Mouse (Mus musculus): ENCODE measurements around the gene Rhebl1. TPM values are rescaled to one million over a fixed set of nuclear protein-coding genes. Genes with fewer than 3 reads are reported as not detected.

Rhebl1 gene
- polyA plus RNA-seq, 1 experiment from 2014 or later, result 5.9 TPM

DNA sequence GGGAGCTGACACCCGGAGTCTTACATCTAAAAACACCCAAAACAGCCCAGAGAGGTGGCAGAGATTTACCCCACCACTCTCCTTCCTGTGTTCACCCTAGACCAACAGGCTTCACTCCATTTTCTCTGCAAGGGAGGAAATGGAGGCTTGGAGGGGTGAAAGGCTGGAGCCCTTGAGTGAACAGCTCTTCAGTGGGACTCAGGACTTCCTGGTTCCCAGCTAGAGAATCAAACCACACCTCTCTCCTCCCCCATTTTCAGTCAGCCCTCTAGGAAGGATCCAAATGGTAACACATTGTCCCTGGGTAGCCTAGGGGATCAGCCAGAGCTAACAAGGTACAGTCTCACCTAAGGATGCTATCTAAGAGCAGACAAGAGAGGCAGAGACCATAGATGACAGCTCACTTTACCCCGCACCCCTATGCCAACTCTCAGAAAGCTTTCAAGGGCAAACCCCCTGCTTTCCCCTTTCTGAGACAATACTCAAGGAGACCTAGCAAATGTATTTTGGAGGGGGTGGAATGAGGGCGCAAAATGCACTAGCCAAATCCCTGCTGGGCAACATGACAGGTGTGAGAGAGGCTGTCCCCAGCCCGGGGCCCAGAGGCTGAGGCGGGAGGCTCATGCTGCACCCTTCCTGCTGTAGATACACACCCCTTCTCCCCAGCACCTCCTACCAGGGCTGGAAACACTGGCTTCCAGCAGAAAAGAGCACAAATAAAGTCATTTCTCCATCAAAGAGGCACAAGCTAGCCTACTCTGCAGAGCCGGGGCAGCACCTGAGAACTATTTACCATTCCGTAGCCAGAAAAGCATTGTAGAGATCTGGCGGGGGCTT is 24.8 kb downstream of the Rhebl1 start:
- Histone ChIP-seq H3K4me1 (replicated peaks) (peaks cover 40% of the 10 kb centered on the region), H3K4me2 (peak overlapping the region; percentile 94), H3K27me3 (no peaks in the 10 kb centered on the region), H3K27ac (peak overlapping the region; percentile 96), H3K36me3 (peaks cover 20% of the 10 kb centered on the region), H3K4me3 (peak overlapping the region; percentile 63), H3K9me3 (replicated peaks) (no peaks in the 10 kb centered on the region), H3K9ac (peak overlapping the region; percentile 92)
- no peak for ATAC-seq (replicated peaks; ENCODE audit: insufficient number of reproducible peaks, insufficient read depth, low FRiP score, low read depth)
- WGBS, result 6% methylated on average over 8 of the region's 8 CpGs

DNA sequence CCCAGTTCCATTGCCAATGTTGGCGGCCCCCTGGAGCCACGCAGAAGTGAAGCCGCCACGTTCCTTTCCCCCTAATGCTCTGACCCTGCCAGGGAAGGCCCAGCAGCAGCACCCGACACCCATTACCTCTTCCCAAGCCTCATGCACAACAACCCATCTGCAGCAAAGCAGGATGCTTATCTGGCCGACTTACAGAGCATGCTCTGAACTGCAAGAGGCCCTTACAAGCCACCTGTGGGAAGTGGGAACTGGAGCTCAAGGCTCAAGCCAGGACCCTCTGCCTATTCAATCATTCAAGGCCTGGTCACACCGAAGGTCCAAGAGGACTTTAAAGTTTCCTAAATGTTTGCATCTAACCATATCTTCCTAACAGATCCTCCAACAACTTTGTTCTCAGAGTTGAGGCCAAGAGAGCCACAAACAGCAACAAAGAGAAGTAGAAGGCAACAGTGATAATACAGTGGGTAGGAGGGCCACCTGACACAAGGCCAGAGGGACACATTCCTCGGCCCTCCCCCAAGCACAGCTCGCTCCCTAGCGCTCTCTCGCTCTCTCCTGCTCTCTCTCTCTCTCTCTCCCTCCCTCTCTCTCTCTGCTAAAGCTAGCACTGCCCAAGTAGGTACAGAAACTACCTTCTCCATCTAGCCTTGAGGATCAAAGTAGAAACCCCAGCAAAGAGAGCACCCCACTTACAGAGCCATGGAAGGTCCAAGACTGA is 25.8 kb downstream of the Rhebl1 start:
- Histone ChIP-seq H3K4me3 (peak overlapping the region; percentile 63), H3K27me3 (no peaks in the 10 kb centered on the region), H3K27ac (peak overlapping the region; percentile 96), H3K4me1 (replicated peaks) (peaks cover 40% of the 10 kb centered on the region), H3K4me2 (peak overlapping the region; percentile 94), H3K36me3 (peaks cover 30% of the 10 kb centered on the region), H3K9me3 (replicated peaks) (no peaks in the 10 kb centered on the region), H3K9ac (peak overlapping the region; percentile 92)
- ATAC-seq (replicated peaks; ENCODE audit: insufficient number of reproducible peaks, insufficient read depth, low FRiP score, low read depth), result no peak
- 25% methylated on average over 11 of the region's 11 CpGs for WGBS

DNA sequence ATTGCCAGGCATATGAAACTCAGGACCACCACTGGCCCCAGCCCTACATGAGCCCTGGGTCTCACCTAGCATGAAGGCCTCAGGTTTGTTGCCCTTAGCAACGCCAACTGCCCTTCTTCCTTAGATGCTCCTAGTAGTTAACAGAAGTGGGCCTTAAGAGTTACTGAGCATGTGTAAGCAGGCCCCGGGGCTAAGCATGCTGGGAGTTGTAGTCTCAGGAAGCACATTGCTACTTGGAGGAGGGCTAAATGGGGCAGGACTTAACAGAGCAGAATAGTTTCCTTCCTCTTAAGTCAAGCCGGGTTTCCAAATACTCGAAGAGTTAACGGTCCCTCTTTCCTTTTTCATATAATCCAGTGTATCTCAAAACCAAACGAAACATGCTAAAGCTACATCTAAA is 27.0 kb downstream of the Rhebl1 start:
- peaks cover 42% of the 10 kb centered on the region for H3K36me3 ChIP-seq
- H3K9ac ChIP-seq, result 0 out of 2 replicates have a peak overlapping the region, but pooled peaks have one; percentile 11
- no peaks in the 10 kb centered on the region for H3K9me3 ChIP-seq (replicated peaks)
- WGBS, result 49% methylated on average over 6 of the region's 6 CpGs
- peak overlapping the region; percentile 94 for H3K4me2 ChIP-seq
- H3K27me3 ChIP-seq, result no peaks in the 10 kb centered on the region
- peak overlapping the region; percentile 63; the same call in 1 of the 2 replicates for H3K4me3 ChIP-seq
- peaks cover 34% of the 10 kb centered on the region for H3K4me1 ChIP-seq (replicated peaks)
- ATAC-seq (replicated peaks; ENCODE audit: insufficient number of reproducible peaks, insufficient read depth, low FRiP score, low read depth), result no peak
- H3K27ac ChIP-seq, result peak overlapping the region; percentile 96

DNA sequence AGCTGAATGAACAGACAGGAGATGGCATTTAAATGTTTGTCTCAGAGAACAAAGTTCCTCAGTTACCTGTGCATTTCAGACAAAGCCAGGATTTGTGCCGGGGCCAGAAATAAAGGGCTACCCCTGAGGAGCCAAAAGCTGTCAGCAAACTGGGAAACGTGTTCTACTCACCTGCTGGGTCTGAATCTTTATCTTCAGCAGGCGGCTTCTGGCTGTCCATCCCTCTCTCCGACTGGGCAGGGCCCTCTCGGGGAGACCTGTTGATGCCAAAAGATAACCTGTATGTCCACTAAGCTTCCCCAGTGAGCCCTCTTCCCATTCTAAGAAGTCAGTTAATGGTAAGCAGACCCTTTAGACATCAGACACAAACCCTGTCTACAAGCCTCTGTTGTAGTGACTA is 27.8 kb downstream of the Rhebl1 start:
- Histone ChIP-seq H3K9ac (no peak overlapping the region), H3K4me3 (no peak overlapping the region), H3K4me1 (replicated peaks) (peaks cover 34% of the 10 kb centered on the region), H3K36me3 (peaks cover 51% of the 10 kb centered on the region), H3K27me3 (no peaks in the 10 kb centered on the region), H3K9me3 (replicated peaks) (no peaks in the 10 kb centered on the region), H3K4me2 (no peak overlapping the region), H3K27ac (no peak overlapping the region)
- WGBS, result 70% methylated on average over 5 of the region's 5 CpGs
- no peak for ATAC-seq (replicated peaks; ENCODE audit: insufficient number of reproducible peaks, insufficient read depth, low FRiP score, low read depth)

DNA sequence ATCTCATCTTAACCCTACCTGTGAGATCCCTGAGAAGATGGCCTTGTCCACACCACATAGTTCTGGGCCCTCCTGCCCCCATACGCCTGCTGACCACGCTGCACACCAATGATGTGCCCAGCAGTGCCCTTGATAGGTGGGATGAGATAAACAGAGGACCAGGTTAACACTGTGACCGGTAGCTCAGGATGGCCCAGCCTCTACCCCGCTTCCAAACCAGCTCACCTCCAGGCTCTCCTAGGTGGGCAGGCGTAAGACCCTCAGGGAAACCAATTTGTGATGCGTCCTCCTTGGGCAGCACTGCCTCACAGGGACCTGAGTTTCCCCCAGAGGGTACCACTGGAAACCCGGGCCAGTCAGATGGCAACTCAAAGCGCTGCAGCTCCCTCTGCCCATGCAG is 28.6 kb downstream of the Rhebl1 start:
- H3K27ac ChIP-seq, result no peak overlapping the region
- H3K9me3 ChIP-seq (replicated peaks), result no peaks in the 10 kb centered on the region
- no peaks in the 10 kb centered on the region for H3K27me3 ChIP-seq
- no peak overlapping the region for H3K9ac ChIP-seq
- no peak overlapping the region for H3K4me3 ChIP-seq
- no peak for ATAC-seq (replicated peaks; ENCODE audit: insufficient number of reproducible peaks, insufficient read depth, low FRiP score, low read depth)
- H3K4me2 ChIP-seq, result no peak overlapping the region
- peaks cover 58% of the 10 kb centered on the region for H3K36me3 ChIP-seq
- 96% methylated on average over 8 of the region's 8 CpGs for WGBS
- peaks cover 34% of the 10 kb centered on the region for H3K4me1 ChIP-seq (replicated peaks)

DNA sequence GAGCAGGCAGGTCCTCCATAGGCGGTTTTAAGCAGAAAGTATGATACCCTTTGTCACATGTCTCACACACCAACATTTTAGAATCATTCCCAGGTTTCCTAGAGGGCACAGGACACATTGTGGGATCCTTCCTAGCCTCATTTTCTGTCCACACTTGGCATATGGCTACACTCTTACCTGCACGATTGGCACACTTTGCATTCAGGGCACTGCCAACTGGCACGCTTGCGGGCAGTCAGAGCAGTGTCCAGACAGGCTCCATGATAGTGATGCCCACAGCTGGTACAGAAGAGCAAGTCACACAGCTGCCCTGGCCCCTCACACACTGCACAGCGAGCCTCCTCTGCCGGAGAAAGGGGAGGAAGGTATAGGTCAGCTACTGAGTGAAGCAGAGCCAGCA is 29.4 kb downstream of the Rhebl1 start:
- peaks cover 33% of the 10 kb centered on the region for H3K4me1 ChIP-seq (replicated peaks)
- H3K9ac ChIP-seq, result no peak overlapping the region
- H3K4me2 ChIP-seq, result no peak overlapping the region
- H3K36me3 ChIP-seq, result peaks cover 66% of the 10 kb centered on the region
- no peak overlapping the region for H3K27ac ChIP-seq
- H3K4me3 ChIP-seq, result no peak overlapping the region
- no peaks in the 10 kb centered on the region for H3K27me3 ChIP-seq
- no peak for ATAC-seq (replicated peaks; ENCODE audit: insufficient number of reproducible peaks, insufficient read depth, low FRiP score, low read depth)
- 94% methylated on average over 6 of the region's 6 CpGs for WGBS
- H3K9me3 ChIP-seq (replicated peaks), result no peaks in the 10 kb centered on the region

DNA sequence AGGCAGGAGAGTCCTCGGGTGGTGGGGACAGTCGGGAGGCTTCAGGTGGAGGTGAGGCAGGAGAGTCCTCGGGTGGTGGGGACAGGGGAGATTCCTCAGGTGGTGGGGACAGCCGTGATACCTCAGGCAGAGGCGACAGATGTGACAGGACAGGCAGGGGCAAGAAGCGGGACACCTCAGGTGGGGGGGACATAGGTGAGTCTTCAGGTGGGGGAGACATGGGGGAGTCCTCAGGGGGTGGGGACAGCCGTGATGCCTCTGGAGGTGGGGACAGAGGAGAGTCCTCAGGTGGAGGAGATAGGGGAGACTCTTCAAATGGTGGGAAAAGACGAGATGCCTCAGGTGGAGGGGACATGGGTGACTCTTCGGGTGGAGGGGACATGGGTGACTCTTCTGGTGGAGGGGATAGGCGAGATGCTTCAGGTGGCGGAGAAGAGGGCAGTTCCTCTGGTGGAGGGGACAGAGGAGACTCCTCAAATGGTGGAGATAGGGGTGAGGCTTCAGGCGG is 30.8 kb downstream of the Rhebl1 start:
- H3K9me3 ChIP-seq (replicated peaks), result no peaks in the 10 kb centered on the region
- H3K4me2 ChIP-seq, result no peak overlapping the region
- 90% methylated on average over 12 of the region's 12 CpGs for WGBS
- no peak overlapping the region for H3K9ac ChIP-seq
- H3K27me3 ChIP-seq, result no peaks in the 10 kb centered on the region
- peaks cover 19% of the 10 kb centered on the region for H3K4me1 ChIP-seq (replicated peaks)
- H3K4me3 ChIP-seq, result no peak overlapping the region
- no peak overlapping the region for H3K27ac ChIP-seq
- ATAC-seq (replicated peaks; ENCODE audit: insufficient number of reproducible peaks, insufficient read depth, low FRiP score, low read depth), result no peak
- H3K36me3 ChIP-seq, result peaks cover 79% of the 10 kb centered on the region

DNA sequence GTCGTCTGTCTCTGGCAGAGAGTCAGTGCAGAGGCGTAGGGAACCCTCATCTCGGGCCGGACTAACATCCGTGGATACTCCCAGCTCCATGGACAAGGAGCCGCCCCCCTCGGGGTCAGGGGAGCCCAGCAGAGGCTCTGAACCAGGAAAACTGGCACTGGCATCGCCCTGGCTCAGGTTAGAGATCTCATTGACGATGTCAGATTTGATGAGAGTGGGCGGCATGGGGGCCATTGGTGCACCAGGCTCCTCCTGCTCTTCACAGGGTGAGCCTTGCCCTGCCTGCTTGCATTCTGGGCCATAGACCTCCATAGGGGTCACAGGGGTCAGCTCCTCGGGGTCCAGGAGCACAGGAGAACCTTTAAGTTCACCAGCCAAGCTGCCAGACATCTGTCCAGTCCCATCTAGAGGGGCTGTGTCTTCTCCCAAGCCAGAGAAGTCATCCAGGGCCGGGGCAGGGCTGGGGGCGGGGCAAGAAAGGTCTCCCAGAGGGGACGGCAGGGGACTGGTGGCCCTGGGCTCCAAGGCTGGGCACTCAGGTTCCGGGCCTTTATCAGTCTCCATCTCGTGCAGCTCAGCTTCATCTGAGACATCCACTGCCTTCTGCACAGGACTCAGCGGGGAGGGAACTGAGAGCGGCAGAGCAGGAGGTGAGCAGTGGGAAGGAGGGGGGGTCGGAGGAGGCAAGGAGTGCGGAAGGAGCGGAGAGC is 32.5 kb downstream of the Rhebl1 start:
- Histone ChIP-seq H3K4me3 (no peak overlapping the region), H3K4me2 (no peak overlapping the region), H3K27ac (no peak overlapping the region), H3K27me3 (no peaks in the 10 kb centered on the region), H3K9ac (no peak overlapping the region), H3K36me3 (peaks cover 95% of the 10 kb centered on the region), H3K4me1 (replicated peaks) (peaks cover 2% of the 10 kb centered on the region; the same call in 1 of the 2 replicates), H3K9me3 (replicated peaks) (no peaks in the 10 kb centered on the region)
- ATAC-seq (replicated peaks; ENCODE audit: insufficient number of reproducible peaks, insufficient read depth, low FRiP score, low read depth), result no peak
- 83% methylated on average over 21 of the region's 21 CpGs for WGBS

DNA sequence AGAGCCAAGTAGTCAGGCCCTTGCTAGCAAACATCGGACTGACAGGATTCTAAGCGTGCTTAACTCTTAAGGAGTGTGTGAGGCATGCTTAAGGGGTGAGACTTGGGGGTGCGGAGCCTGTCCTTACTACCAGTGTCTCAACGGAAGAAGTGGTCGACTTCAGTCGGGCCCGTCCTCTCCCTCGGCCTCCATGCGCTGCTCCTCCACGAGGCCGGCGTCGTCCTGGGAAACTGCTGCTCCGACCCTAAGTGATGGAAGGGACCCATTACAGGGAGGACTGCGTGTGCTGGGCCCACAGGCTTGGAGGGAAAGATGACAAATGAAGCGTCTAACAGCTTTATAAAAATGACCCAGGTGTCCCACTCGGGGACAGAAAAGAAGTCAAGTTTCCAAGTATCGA is 33.4 kb downstream of the Rhebl1 start:
- no peak for ATAC-seq (replicated peaks; ENCODE audit: insufficient number of reproducible peaks, insufficient read depth, low FRiP score, low read depth)
- WGBS, result 94% methylated on average over 18 of the region's 18 CpGs
- no peak overlapping the region for H3K4me3 ChIP-seq

DNA sequence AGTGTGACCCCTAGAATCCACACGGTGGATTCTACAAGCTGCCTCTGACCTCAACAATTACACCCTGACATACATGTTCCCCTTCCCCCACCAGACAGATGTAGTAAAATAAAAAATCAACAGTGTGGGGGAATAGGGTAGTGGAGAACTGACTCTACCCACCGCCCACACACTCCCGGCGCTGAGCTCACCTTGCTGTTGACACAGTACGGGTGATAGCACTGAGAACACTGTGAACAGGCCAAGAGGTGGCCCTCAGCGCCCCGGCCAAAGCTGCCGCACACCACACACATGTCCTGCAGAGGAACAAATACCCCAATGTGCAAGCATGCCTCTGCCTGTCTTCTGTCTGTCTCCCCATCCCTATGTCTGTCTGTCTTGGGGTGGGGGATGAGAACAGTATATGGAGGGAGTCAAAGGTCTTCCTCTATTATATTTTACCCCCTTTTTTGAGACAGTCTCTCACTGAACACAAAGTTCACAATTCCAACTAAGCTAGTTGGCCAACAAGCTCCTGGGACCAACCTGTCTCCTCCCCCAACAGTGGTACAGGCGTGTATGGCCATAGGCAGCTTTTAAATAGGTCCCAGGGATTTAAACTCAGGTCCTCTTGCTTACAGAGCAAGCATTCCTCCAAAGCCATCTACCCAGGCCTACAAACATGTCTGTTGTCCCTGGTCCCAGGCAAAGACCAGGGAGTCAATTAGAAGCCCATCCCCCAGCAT is 34.9 kb downstream of the Rhebl1 start:
- ATAC-seq (replicated peaks; ENCODE audit: insufficient number of reproducible peaks, insufficient read depth, low FRiP score, low read depth), result no peak
- Histone ChIP-seq H3K4me3 (no peak overlapping the region), H3K27me3 (no peaks in the 10 kb centered on the region), H3K9me3 (replicated peaks) (no peaks in the 10 kb centered on the region), H3K27ac (no peak overlapping the region), H3K4me2 (no peak overlapping the region), H3K4me1 (replicated peaks) (no peaks in the 10 kb centered on the region), H3K9ac (no peak overlapping the region), H3K36me3 (peaks cover 98% of the 10 kb centered on the region)
- 84% methylated on average over 9 of the region's 9 CpGs for whole genome bisulfite sequencing

More for the DNA sequence above, 33.4 kb downstream of the Rhebl1 start:
- no peaks in the 10 kb centered on the region for H3K27me3 ChIP-seq
- H3K9ac ChIP-seq, result no peak overlapping the region
- H3K36me3 ChIP-seq, result peaks cover 98% of the 10 kb centered on the region
- no peak overlapping the region for H3K27ac ChIP-seq
- H3K9me3 ChIP-seq (replicated peaks), result no peaks in the 10 kb centered on the region
- no peak overlapping the region for H3K4me2 ChIP-seq
- no peaks in the 10 kb centered on the region for H3K4me1 ChIP-seq (replicated peaks)

Measured in heart, embryonic 15.5 days (tissue).